Mouse (Mus musculus) liver, adult 2 months (tissue): Measurements from ENCODE around the gene Parp16. TPM values are rescaled to one million over a fixed set of nuclear protein-coding genes. Genes with fewer than 3 reads are reported as not detected.

Source experiments
- DNase-seq: peaks from one replicate; pipeline ENCODE4 v3.0.0-alpha.2; 2011; ENCODE audit warnings: low read depth, low spot score; ENCODE audit errors: extremely low read depth
- H3K27ac ChIP-seq: fragments of 200-500 bp; replicated peaks from 2 replicates; pipeline ENCODE4 v1.5.1; 2012; ENCODE audit warnings: low read depth, mild to moderate bottlenecking, control low read depth, inconsistent platforms, low read length; ENCODE audit not compliant: insufficient read depth
- H3K27me3 ChIP-seq: fragments of 200-500 bp; 2 replicates; pipeline ENCODE4 v1.6.1; 2012; ENCODE audit warnings: mild to moderate bottlenecking, moderate library complexity, low read length, inconsistent platforms; ENCODE audit not compliant: control insufficient read depth, insufficient read depth
- H3K36me3 ChIP-seq: fragments of 200-500 bp; 2 replicates; pipeline ENCODE4 v1.6.1; 2012; ENCODE audit warnings: low read length, inconsistent platforms; ENCODE audit not compliant: control insufficient read depth, insufficient read depth
- H3K4me1 ChIP-seq: fragments of 200-500 bp; 2 replicates; pipeline ENCODE4 v1.6.1; 2011; ENCODE audit warnings: low read length; ENCODE audit not compliant: control insufficient read depth, insufficient read depth
- H3K4me3 ChIP-seq: fragments of 200-500 bp; 2 replicates; pipeline ENCODE4 v1.5.1; 2011; ENCODE audit warnings: low read depth, mild to moderate bottlenecking, control low read depth, low read length, moderate library complexity; ENCODE audit not compliant: insufficient read depth
- H3K79me2 ChIP-seq: fragments of 200-500 bp; 2 replicates; pipeline ENCODE4 v1.6.1; 2012; ENCODE audit warnings: inconsistent platforms, mild to moderate bottlenecking, low read length, moderate library complexity; ENCODE audit not compliant: control insufficient read depth, insufficient read depth
- H3K9ac ChIP-seq: fragments of 200-500 bp; 2 replicates; pipeline ENCODE4 v1.6.1; 2012; ENCODE audit warnings: low read depth, mild to moderate bottlenecking, control low read depth, inconsistent platforms, low read length
- CTCF ChIP-seq: fragments of 200-500 bp; IDR thresholded peaks from 2 replicates; pipeline ENCODE4 v1.5.1; 2011; ENCODE audit warnings: low read depth, low read length, control low read depth
- POLR2A ChIP-seq: fragments of 200-500 bp; IDR thresholded peaks from 2 replicates; pipeline ENCODE4 v1.6.1; 2011; ENCODE audit warnings: low read length, control low read depth; ENCODE audit not compliant: insufficient read depth; ENCODE audit errors: extremely low read depth
- WGBS: fragments of 180-500 bp; shearing (Covaris S2); methylation state at CpG from one replicate; pipeline ENCODE4 v1.1.7; 2018; 5-methylcytosine and 5-hydroxymethylcytosine counted together
- polyA plus RNA-seq: library from polyadenylated mRNA; depleted of rRNA; stranded (reverse); fragments of >200 nt; gene quantifications from 2 replicates; pipeline ENCODE4 v1.2.3, GENCODE M21; 2012
- total RNA-seq: library from RNA; depleted of rRNA; stranded (reverse); fragments of >200 nt; gene quantifications from 2 replicates; pipeline ENCODE4 v1.2.3, GENCODE M21; 2014

Gene Parp16
- total and polyA plus RNA-seq, 2 experiments = 11.4 to 12.6 TPM

GRCm38 (mm10) chr9:65196738-65197569 is 1.8 kb downstream of the Parp16 start:
- Histone ChIP-seq H3K27me3 (no peaks in the 10 kb centered on the region), H3K27ac (peak overlapping the region; percentile 61), H3K9ac (no peak overlapping the region), H3K4me1 (peaks cover 27% of the 10 kb centered on the region), H3K79me2 (no peaks in the 10 kb centered on the region), H3K36me3 (no peaks in the 10 kb centered on the region), H3K4me3 (peak overlapping the region; percentile 20; the same call in 1 of the 2 replicates)
- WGBS = 18% methylated on average over 26 of the region's 26 CpGs
- DNase-seq = no peak
- peak; percentile 85 for TF ChIP-seq CTCF
- no peak for TF ChIP-seq POLR2A

GRCm38 (mm10) chr9:65197826-65198225 is 2.7 kb downstream of the Parp16 start:
- WGBS = 59% methylated on average over 6 of the region's 6 CpGs
- Histone ChIP-seq H3K4me1 (peaks cover 23% of the 10 kb centered on the region), H3K9ac (no peak overlapping the region; the same call in 1 of the 2 replicates), H3K4me3 (no peak overlapping the region), H3K79me2 (no peaks in the 10 kb centered on the region), H3K27me3 (no peaks in the 10 kb centered on the region), H3K27ac (no peak overlapping the region), H3K36me3 (no peaks in the 10 kb centered on the region)
- TF ChIP-seq CTCF (no peak), POLR2A (no peak)
- peak; percentile 57 for DNase-seq

- TF ChIP-seq CTCF = no peak
- Histone ChIP-seq H3K36me3 (no peaks in the 10 kb centered on the region), H3K4me3 (no peak overlapping the region), H3K27me3 (no peaks in the 10 kb centered on the region), H3K27ac (no peak overlapping the region), H3K4me1 (peaks cover 25% of the 10 kb centered on the region), H3K79me2 (no peaks in the 10 kb centered on the region), H3K9ac (no peak overlapping the region)
- peak; percentile 25 for DNase-seq
- WGBS = 52% methylated on average over 7 of the region's 7 CpGs
These were observed 4.6 kb downstream of the Parp16 start for GRCm38 (mm10) chr9:65199723-65200122.

DNA sequence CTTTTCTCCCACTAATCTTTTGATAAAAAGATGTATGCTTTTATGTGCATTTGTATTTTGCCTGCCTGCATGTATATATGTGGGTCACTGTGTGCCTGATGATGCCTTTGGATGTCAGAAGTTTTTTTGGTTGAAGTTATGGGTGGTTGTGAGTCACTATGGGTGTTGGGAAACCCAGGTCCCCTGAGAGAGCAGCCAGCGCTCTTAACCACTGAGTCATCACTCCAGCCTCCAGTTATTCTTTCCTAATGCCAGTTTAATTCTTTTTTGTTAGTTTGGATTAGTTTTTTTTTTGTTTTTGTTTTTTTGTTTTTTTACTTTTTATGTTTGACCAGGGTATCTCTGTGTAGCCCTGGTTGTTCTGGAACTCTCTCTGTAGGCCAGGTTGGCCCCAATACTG is 5.5 kb downstream of the Parp16 start:
- peaks cover 19% of the 10 kb centered on the region for H3K4me1 ChIP-seq
- TF ChIP-seq POLR2A (no peak), CTCF (no peak)
- H3K9ac ChIP-seq = no peak overlapping the region
- H3K36me3 ChIP-seq = no peaks in the 10 kb centered on the region
- H3K27ac ChIP-seq = no peak overlapping the region
- 51% methylated on average over 1 of the region's 1 CpGs for WGBS
- H3K4me3 ChIP-seq = no peak overlapping the region
- DNase-seq = no peak
- H3K27me3 ChIP-seq = no peaks in the 10 kb centered on the region
- no peaks in the 10 kb centered on the region for H3K79me2 ChIP-seq

- Histone ChIP-seq H3K27ac (0 out of 2 replicates have a peak overlapping the region, but pooled peaks have one; percentile 38), H3K79me2 (no peaks in the 10 kb centered on the region), H3K36me3 (no peaks in the 10 kb centered on the region), H3K4me3 (no peak overlapping the region), H3K27me3 (no peaks in the 10 kb centered on the region), H3K4me1 (peaks cover 15% of the 10 kb centered on the region), H3K9ac (no peak overlapping the region)
- WGBS = 39% methylated on average over 3 of the region's 3 CpGs
- DNase-seq = peak; percentile 24
- no peak for TF ChIP-seq POLR2A
- TF ChIP-seq CTCF = no peak
These were observed 5.8 kb downstream of the Parp16 start for GRCm38 (mm10) chr9:65201021-65201380.

GRCm38 (mm10) chr9:65201381-65202164 is 6.4 kb downstream of the Parp16 start:
- peak overlapping the region; percentile 95 for H3K9ac ChIP-seq
- peak overlapping the region; percentile 64 for H3K27ac ChIP-seq
- H3K79me2 ChIP-seq = no peaks in the 10 kb centered on the region
- H3K27me3 ChIP-seq = no peaks in the 10 kb centered on the region
- TF ChIP-seq CTCF = no peak
- TF ChIP-seq POLR2A = no peak
- DNase-seq = peak; percentile 86
- peaks cover 12% of the 10 kb centered on the region for H3K4me1 ChIP-seq
- no peaks in the 10 kb centered on the region for H3K36me3 ChIP-seq
- WGBS = 1% methylated on average over 18 of the region's 18 CpGs
- peak overlapping the region; percentile 68 for H3K4me3 ChIP-seq
